Mouse (Mus musculus) lung, postnatal 25 days (tissue): ENCODE measurements around the gene Stard3nl.
A peak's percentile ranks its signal among the peaks of the same experiment; 100 is the strongest.

Experiments used
- DNase-seq: peaks from one replicate; pipeline ENCODE4 v3.0.0; 2022; ENCODE audit warnings: low spot score

Stard3nl gene

DNA sequence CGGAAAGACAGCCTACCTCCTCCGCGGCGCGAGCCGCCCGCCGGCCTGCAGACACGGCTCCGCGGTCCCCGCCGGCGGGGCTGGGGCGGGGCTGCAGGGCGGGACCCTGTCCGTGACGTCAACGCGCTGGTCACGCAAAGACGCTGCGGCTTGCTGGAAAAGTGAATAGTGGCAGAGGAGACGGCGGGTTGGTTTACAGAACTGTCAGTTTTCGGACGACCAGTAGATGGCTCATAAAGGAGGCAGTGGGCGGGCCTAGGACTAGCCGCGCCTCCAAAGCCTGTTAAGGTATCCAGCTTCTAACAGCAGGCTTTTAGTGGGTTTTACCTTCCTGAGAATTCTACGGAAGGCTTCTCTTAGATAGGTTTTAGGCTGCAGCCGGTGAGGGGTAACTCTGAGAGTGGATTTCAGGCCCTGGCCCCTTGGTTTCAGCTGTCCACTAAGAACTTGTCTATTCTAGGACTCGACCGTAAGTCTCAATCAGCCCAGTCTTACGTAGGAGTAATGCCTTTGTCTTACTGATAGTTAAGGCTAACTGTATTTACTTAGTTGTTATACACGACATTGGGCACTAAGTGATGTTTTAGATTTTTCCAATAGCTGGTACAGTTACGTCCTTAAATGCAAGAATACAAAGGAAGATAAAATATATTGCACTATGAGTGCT, at the start of gene Stard3nl:
Stard3nl (minus strand) TSS at position 108 of the 667 bp plus-strand sequence.
- DNase-seq = peak; percentile 99

- DNase-seq = no peak
Measured at GRCm38 (mm10) chr13:19438040-19438439, 42.4 kb upstream of the Stard3nl start.

- no peak for DNase-seq
Measured at GRCm38 (mm10) chr13:19429812-19430370, 34.3 kb upstream of the Stard3nl start.

DNA sequence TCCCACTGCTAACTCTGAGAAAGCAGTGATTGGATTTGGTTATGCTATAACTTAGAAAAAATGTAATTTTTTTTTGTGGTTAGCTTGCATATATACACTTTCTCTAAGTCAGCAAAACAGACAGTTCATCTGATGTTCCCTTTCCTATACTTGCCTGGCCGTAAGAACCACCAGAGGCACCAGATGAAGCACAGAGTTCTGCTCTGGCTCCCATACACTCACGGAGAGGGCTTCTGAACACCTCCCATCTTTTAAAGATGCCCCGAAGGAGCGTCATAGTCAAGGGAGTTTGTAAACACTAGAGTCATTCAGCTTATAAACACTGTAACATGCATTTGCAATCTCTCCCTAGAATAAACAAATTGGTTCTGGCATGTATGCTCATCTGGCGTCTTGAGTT, 32.5 kb upstream of the Stard3nl start:
- no peak for DNase-seq

GRCm38 (mm10) chr13:19424563-19424962, 29.0 kb upstream of the Stard3nl start:
- DNase-seq = no peak

GRCm38 (mm10) chr13:19422521-19422920, 26.9 kb upstream of the Stard3nl start:
- no peak for DNase-seq

- DNase-seq = no peak
Measured at GRCm38 (mm10) chr13:19417885-19418521, 22.4 kb upstream of the Stard3nl start.

- no peak for DNase-seq
Measured at GRCm38 (mm10) chr13:19415894-19416531, 20.4 kb upstream of the Stard3nl start.

- DNase-seq = no peak
Measured at GRCm38 (mm10) chr13:19415337-19415736, 19.7 kb upstream of the Stard3nl start.

DNA sequence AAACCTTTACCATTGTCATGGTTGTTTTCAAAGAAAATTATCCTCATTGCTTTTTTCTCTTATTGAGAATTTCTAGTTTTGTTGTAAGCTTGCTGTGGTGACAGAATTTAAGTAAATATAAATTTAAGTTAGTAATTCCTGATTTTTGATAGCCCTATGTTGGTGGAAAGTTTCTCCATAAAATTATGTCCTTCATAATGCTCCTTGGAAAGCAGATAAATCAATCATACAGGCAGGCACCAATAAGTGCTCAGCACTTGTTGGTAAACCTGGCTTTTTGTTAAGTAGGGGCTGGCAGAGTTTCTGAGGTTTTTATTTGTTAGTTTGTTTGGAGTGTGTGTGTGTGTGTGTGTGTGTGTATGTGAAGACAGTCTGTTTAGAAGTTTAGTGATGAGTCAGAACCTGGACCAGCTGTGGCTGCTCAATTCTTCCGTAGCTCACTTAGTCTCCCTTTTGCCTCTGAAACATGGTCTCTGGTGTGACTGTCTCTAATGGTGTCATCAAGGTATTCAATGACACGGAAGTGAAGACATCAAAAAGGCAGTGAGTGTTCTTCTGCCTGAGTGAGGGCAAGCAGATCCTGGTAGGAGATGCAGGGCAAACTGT, 16.8 kb upstream of the Stard3nl start:
- DNase-seq = no peak

GRCm38 (mm10) chr13:19411886-19412285, 16.3 kb upstream of the Stard3nl start:
- DNase-seq = no peak

DNA sequence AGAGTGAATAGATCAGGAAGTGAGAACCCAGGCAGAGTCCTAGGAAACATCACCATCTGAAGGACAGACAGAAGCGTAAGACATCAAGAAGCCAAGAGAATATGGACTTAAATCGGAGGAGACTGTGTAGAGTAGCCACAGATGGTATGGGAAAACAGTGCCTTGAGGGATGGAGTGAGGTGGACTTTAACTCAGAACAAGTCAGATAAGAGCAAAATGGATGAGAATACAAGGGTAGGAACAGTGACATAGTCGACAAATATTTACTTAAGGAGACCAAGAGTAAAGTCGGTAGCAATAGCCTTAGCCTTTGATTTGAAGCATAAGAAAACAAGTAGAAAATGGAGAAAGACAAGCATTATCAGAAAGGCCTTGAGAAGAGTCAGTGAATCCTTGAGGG, 15.1 kb upstream of the Stard3nl start:
- no peak for DNase-seq

- DNase-seq = no peak
Measured at GRCm38 (mm10) chr13:19407953-19408352, 12.4 kb upstream of the Stard3nl start.

DNA sequence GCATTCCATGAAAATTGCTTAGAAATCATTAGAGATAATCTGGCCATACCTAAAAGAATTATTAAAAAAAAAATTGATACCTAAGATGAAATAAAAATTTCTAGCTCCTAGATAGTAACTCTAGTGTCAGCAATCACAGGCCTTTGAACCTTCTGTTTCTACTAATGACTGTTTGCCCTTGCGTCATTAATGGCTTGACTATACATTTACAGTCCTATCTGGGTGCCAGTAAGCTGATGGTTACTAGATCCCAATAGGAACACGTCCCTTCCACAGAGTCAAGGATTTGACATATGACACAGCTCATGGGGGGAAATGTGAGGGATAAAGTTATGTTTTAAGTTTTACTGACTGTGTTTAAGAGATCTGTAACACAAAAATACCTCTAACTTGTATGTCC, 9.0 kb upstream of the Stard3nl start:
- DNase-seq = no peak

- DNase-seq = no peak
Measured at GRCm38 (mm10) chr13:19394798-19395687, 552 bp downstream of the Stard3nl start.

DNA sequence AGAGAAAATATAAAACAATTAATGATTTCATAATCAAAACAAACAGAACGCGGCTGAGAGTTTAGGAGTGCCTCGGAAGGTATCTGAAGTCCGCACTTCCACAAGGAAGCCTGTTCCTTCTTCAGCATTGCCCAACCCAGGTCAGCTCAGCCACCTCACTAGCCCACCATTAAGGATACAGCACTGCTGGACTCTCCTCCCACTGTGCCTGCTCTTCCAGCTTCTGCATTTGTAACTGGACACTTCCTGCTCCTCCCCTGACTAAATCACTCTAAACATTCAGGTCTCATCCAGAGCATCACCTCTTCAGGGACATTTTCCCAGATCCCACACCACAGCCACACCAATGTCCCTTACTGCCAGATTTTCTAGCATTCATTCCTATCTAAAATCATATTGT, 1.4 kb downstream of the Stard3nl start:
- DNase-seq = peak; percentile 75

GRCm38 (mm10) chr13:19393731-19394130, 1.9 kb downstream of the Stard3nl start:
- peak; percentile 50 for DNase-seq

GRCm38 (mm10) chr13:19391608-19392007, 4.0 kb downstream of the Stard3nl start:
- no peak for DNase-seq

- no peak for DNase-seq
Measured at GRCm38 (mm10) chr13:19390296-19390695, 5.3 kb downstream of the Stard3nl start.

- no peak for DNase-seq
Measured at GRCm38 (mm10) chr13:19389896-19390295, 5.7 kb downstream of the Stard3nl start.

- peak; percentile 84 for DNase-seq
Measured at GRCm38 (mm10) chr13:19389434-19389833, 6.2 kb downstream of the Stard3nl start.

- no peak for DNase-seq
Measured at GRCm38 (mm10) chr13:19385226-19385625, 10.4 kb downstream of the Stard3nl start.
